Mouse (Mus musculus): Measurements from ENCODE around the gene Abhd5. TPM values are rescaled to one million over a fixed set of nuclear protein-coding genes. Genes with fewer than 3 reads are reported as not detected.

Abhd5 gene
- total and polyA plus RNA-seq, 3 experiments, result 14.2 to 20.2 TPM; not detected in 1

GRCm38 (mm10) chr9:122382006-122382405 lies 30.6 kb downstream of the Abhd5 start:
- no peak overlapping the region for H3K4me3 ChIP-seq (ENCODE audit: control insufficient read depth in 1 of 2, insufficient read depth in 1 of 2, low read depth in 2 of 2, low read length in 2 of 2)
- peaks cover 0 to 4% of the 10 kb centered on the region in 2 experiments; a peak in 2 of 4 replicates for H3K36me3 ChIP-seq (ENCODE audit: control insufficient read depth in 1 of 2, insufficient read depth in 2 of 2, low read length in 2 of 2)
- H3K4me1 ChIP-seq (ENCODE audit: control insufficient read depth in 1 of 2, insufficient read depth in 2 of 2, low read length in 2 of 2), result no peaks in the 10 kb centered on the region
- TF ChIP-seq HCFC1 (IDR thresholded peaks at IDR 0.05; ENCODE audit: low read depth, low read length) (no peak), GABPA (IDR thresholded peaks at IDR 0.05; ENCODE audit: low read depth, low read length) (no peak), GATA1 (IDR thresholded peaks at IDR 0.05; ENCODE audit: low read depth, low read length) (no peak), E2F4 (IDR thresholded peaks at IDR 0.05; ENCODE audit: borderline replicate concordance, low read depth, low read length) (no peak), KAT2A (conservative IDR thresholded peaks at IDR 0.05; ENCODE audit: low read depth, low read length) (no peak), SIN3A (IDR thresholded peaks at IDR 0.05; ENCODE audit: low read length) (no peak), NELFE (IDR thresholded peaks at IDR 0.05; ENCODE audit: low read depth, low read length) (no peak), MEF2A (IDR thresholded peaks at IDR 0.05; ENCODE audit: extremely low read depth, insufficient replicate concordance, low read depth, low read length, poor library complexity, severe bottlenecking) (no peak), MAFK (IDR thresholded peaks at IDR 0.05; ENCODE audit: borderline replicate concordance, low read depth, low read length) (no peak), CHD2 (IDR thresholded peaks at IDR 0.05; ENCODE audit: low read length) (no peak), TAL1 (IDR thresholded peaks at IDR 0.05; ENCODE audit: low read length) (no peak), BHLHE40 (IDR thresholded peaks at IDR 0.05; ENCODE audit: borderline replicate concordance, low read depth, low read length) (no peak), MYB (IDR thresholded peaks at IDR 0.05; ENCODE audit: low read depth, low read length) (no peak), EP300 (IDR thresholded peaks at IDR 0.05; ENCODE audit: low read depth in 1 of 2, low read length in 2 of 2) (no peak), CHD1 (IDR thresholded peaks at IDR 0.05; ENCODE audit: low read depth, low read length) (no peak), JUND (IDR thresholded peaks at IDR 0.05; ENCODE audit: low read depth, low read length) (no peak)
- H3K27me3 ChIP-seq (ENCODE audit: control insufficient read depth in 1 of 2, insufficient read depth in 2 of 2, low read length in 2 of 2), result no peaks in the 10 kb centered on the region
- H3K9ac ChIP-seq (ENCODE audit: control insufficient read depth, low read depth, low read length, poor library complexity, severe bottlenecking), result no peak overlapping the region
- DNase-seq (ENCODE audit: low read depth, low spot score), result no peak
- no peaks in the 10 kb centered on the region for H3K9me3 ChIP-seq (replicated peaks; ENCODE audit: insufficient read depth, low read length)
- H3K79me2 ChIP-seq (ENCODE audit: control insufficient read depth, insufficient read depth, low read length, poor library complexity), result no peaks in the 10 kb centered on the region
- no peak overlapping the region for H3K27ac ChIP-seq (ENCODE audit: control insufficient read depth, low read depth, low read length)

- H3K4me1 ChIP-seq (ENCODE audit: control insufficient read depth in 1 of 2, insufficient read depth in 2 of 2, low read length in 2 of 2), result no peaks in the 10 kb centered on the region
- H3K9ac ChIP-seq (ENCODE audit: control insufficient read depth, low read depth, low read length, poor library complexity, severe bottlenecking), result no peak overlapping the region
- no peak overlapping the region for H3K4me3 ChIP-seq (ENCODE audit: control insufficient read depth in 1 of 2, insufficient read depth in 1 of 2, low read depth in 2 of 2, low read length in 2 of 2)
- H3K36me3 ChIP-seq (ENCODE audit: control insufficient read depth in 1 of 2, insufficient read depth in 2 of 2, low read length in 2 of 2), result no peaks in the 10 kb centered on the region
- H3K27me3 ChIP-seq (ENCODE audit: control insufficient read depth in 1 of 2, insufficient read depth in 2 of 2, low read length in 2 of 2), result no peaks in the 10 kb centered on the region
- H3K9me3 ChIP-seq (replicated peaks; ENCODE audit: insufficient read depth, low read length), result no peaks in the 10 kb centered on the region
- H3K27ac ChIP-seq (ENCODE audit: control insufficient read depth, low read depth, low read length), result no peak overlapping the region
- H3K79me2 ChIP-seq (ENCODE audit: control insufficient read depth, insufficient read depth, low read length, poor library complexity), result no peaks in the 10 kb centered on the region
- no peak for DNase-seq (ENCODE audit: low read depth, low spot score)
- TF ChIP-seq TAL1 (IDR thresholded peaks at IDR 0.05; ENCODE audit: low read length) (no peak), NELFE (IDR thresholded peaks at IDR 0.05; ENCODE audit: low read depth, low read length) (no peak), MAX (IDR thresholded peaks at IDR 0.05; ENCODE audit: low read length) (no peak), NRF1 (IDR thresholded peaks at IDR 0.05; ENCODE audit: insufficient read depth, low read depth, low read length, poor library complexity, severe bottlenecking) (no peak), EP300 (IDR thresholded peaks at IDR 0.05; ENCODE audit: low read depth in 1 of 2, low read length in 2 of 2) (no peak), MYB (IDR thresholded peaks at IDR 0.05; ENCODE audit: low read depth, low read length) (no peak), UBTF (IDR thresholded peaks at IDR 0.05; ENCODE audit: borderline replicate concordance, insufficient read depth, low read depth, low read length) (no peak), MXI1 (IDR thresholded peaks at IDR 0.05; ENCODE audit: low read depth, low read length) (no peak), POLR2AphosphoS5 (IDR thresholded peaks at IDR 0.05; ENCODE audit: borderline replicate concordance, low read depth, low read length) (no peak), E2F4 (IDR thresholded peaks at IDR 0.05; ENCODE audit: borderline replicate concordance, low read depth, low read length) (no peak), CTCF (IDR thresholded peaks at IDR 0.05 in 2 of 3, conservative IDR thresholded peaks at IDR 0.05 in 1 of 3; ENCODE audit: control insufficient read depth in 1 of 3, insufficient read depth in 1 of 3, low read depth in 2 of 3, low read length in 3 of 3, poor library complexity in 1 of 3, severe bottlenecking in 1 of 3) (no peak), MAFK (IDR thresholded peaks at IDR 0.05; ENCODE audit: borderline replicate concordance, low read depth, low read length) (no peak), ETS1 (IDR thresholded peaks at IDR 0.05; ENCODE audit: low read depth, low read length) (no peak), KAT2A (conservative IDR thresholded peaks at IDR 0.05; ENCODE audit: low read depth, low read length) (no peak), ZKSCAN1 (IDR thresholded peaks at IDR 0.05; ENCODE audit: low read depth, low read length) (no peak), SIN3A (IDR thresholded peaks at IDR 0.05; ENCODE audit: low read length) (no peak)
Measured at GRCm38 (mm10) chr9:122386015-122386414, 34.6 kb downstream of the Abhd5 start.

Measured in MEL (cell line).